Mouse (Mus musculus): ENCODE measurements around the gene Ttyh3.
"Not testable (repeated sequence)": the region's sequence is repeated elsewhere in the genome, so short reads cannot be mapped to it uniquely, and the experiment has no call there.

Ttyh3 gene

DNA sequence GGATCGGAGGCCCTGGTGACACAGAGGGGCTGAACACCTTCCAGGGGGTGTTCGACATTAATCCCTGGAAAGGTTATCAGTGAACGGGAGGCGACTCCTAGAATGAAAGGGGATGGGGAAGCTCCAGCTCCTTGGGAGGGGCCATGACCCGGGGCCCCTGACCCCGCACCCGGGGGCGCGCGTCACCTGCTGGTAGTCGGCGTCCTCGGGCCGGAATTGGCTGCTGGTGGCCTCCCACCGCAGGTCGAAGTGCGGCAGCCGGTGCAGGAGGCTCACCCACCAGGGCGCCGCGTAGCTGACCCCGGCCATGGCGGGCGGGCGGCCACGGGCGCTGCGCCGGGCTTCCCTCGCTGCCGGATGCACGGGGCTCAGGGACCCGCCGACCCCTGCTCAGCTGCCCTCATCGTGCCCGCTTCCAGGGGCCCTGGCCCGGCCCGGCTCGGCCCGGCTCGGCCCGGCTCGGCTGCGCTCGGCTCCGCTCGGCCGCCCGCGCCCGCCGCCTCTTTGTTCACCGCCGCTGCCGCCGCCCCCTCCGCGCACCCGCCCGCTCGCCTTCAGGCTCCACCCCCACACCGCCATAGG is at the start of gene Ttyh3:
TSS of gene Ttyh3 (minus strand) at position 513 of the 582 bp plus-strand sequence.
- DNase-seq (ENCODE audit: low read depth) = no peak

DNA sequence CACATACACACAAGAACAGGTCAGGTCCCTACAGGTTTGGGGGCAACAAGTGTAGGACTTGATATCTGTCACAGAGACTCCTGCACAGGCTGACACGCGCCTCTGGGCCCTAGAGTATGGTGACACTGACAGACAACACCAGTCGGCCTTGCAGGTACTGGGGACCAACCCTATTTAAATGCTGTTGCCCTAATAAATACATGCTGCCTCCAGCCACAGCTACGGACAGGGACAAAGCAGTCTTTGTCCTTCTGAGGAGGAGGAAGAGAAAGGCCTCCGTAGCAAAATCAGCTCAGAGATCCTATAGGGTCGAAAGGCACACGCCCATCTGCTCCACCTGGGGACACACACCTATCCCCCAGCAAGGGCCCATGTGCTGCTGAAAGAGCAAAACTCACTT is 47.2 kb upstream of the Ttyh3 start:
- DNase-seq (ENCODE audit: low read depth) = no peak

- DNase-seq (ENCODE audit: low read depth) = no peak
These were observed 39.6 kb upstream of the Ttyh3 start for GRCm38 (mm10) chr5:140688434-140688833.

- DNase-seq (ENCODE audit: low read depth) = peak; percentile 62
These were observed 35.7 kb upstream of the Ttyh3 start for GRCm38 (mm10) chr5:140684343-140685148.

DNA sequence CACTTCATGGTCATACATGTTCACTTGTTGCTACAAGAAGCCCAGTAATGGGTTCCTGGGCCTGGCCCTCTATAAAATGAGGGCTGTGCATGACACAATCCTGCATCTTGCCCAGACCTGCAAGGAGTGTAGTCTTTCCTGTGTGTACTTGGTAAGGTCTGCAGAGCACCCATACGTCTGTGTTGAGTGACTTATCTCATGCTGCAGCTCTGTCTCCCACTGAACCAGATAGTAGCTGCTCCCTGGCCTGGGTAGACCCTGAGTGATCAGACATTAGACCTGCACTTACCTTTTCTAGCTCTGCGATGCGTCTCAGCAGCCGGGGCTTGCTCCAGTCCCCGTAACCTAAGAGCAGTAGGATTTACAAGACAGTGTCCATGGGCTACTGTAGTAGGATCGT is 33.3 kb upstream of the Ttyh3 start:
- DNase-seq (ENCODE audit: low read depth) = no peak

DNA sequence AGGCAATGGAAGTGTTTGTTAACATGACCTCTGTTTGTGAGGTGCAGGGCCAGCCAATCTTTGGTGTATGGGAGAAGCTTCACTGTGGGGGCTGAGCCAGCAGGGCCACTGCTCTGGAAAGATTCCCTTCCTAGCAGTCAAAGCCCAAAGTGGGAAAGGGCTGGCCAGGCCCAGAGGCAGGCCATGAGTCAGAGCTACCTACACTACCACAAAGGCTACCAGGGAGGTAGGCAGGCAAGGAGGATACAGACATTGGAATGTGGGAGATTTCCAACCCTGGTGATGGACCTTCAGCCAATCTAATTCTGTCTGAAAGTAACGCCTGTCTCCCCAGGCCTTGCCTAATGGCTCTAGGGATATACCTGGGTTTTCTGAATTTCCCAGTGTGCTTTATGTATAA is 32.1 kb upstream of the Ttyh3 start:
- no peak for DNase-seq (ENCODE audit: low read depth)

GRCm38 (mm10) chr5:140680051-140680450 is 31.2 kb upstream of the Ttyh3 start:
- no peak for DNase-seq (ENCODE audit: low read depth)

GRCm38 (mm10) chr5:140677137-140677536 is 28.3 kb upstream of the Ttyh3 start:
- no peak for DNase-seq (ENCODE audit: low read depth)

DNA sequence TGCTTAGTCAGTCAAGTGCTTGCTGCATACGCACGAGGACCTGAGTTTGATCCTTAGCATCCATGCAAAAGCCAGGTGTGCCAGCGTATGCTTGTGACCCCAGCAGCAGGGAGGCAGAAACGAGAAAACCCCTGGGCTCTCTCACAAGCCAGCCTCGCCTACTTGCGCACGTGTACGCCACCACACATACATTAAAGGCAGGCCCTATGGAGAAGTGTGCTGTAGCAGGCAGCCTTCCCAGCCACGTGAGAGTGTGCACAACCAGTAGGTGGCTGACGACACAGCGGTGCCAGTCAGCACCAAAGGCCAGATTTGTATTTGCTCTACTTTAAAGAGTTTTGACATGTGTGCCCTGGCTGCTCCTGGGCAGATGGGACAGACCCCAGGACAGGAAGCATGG is 26.8 kb upstream of the Ttyh3 start:
- no peak for DNase-seq (ENCODE audit: low read depth)

- no peak for DNase-seq (ENCODE audit: low read depth)
These were observed 26.2 kb upstream of the Ttyh3 start for GRCm38 (mm10) chr5:140675079-140675478.

DNA sequence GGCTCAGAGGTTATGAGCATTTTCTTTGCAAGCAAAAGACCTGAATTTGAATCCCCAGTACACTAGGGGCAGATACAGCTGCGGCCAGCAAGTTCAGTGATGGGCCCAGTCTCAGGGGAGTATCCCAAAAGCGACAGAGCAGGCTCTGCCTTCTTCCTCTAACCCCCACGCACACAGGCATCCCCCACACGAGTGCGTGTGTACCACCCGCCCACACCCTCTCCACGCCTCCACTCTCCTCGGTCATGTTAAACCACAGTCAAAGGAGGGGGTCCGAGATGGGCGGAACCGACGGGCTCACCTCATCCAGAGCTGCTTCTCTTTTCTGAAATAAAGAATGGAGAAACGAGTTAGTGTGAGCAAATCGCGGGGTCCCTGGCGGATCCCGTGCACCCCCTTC is 25.2 kb upstream of the Ttyh3 start:
- no peak for DNase-seq (ENCODE audit: low read depth)

- DNase-seq (ENCODE audit: low read depth) = not testable (repeated sequence)
These were observed 23.8 kb upstream of the Ttyh3 start for GRCm38 (mm10) chr5:140672603-140673002.

GRCm38 (mm10) chr5:140672115-140672514 is 23.3 kb upstream of the Ttyh3 start:
- no peak for DNase-seq (ENCODE audit: low read depth)

GRCm38 (mm10) chr5:140663621-140664180 is 14.9 kb upstream of the Ttyh3 start:
- DNase-seq (ENCODE audit: low read depth) = peak; percentile 79

- peak; percentile 40 for DNase-seq (ENCODE audit: low read depth)
These were observed 14.1 kb upstream of the Ttyh3 start for GRCm38 (mm10) chr5:140662741-140663592.

GRCm38 (mm10) chr5:140661875-140662643 is 13.2 kb upstream of the Ttyh3 start:
- no peak for DNase-seq (ENCODE audit: low read depth)

DNA sequence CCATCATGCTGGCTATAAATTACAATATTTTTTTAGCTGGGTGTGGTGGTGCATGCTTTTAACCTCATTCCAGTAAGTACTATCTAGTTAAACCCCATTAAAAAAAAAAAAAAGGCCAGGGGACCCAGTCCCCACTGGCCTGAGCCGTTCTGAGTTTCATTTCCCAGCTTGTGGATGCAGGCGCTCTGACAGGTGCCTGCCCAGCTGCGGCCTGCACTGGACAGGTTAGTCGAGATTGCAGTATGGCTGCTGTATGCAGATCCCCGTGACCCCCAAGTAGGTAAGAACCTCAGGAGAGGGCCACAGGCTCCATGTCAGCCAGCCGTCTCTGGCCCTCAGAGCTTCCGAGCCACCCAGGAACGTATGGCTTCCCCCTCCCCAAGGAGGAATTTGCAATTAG is 12.6 kb upstream of the Ttyh3 start:
- no peak for DNase-seq (ENCODE audit: low read depth)

DNA sequence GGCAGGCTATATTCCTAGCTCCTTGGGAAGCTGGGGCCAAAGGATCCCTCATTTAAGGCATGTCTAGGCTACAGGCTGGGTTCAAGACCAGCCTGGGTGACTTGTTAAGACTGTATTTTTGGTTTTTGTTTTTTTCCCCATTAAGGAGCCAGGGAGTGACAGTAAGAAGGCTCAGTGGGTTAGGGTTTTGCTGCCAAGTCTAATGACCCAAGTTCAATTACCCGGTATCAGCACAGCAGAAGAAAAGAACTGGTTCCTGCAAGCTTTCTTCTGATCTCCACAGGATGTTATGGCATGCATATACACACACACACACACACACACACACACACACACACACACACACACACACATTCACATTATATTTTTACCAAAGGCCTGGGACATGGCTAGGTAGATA is 11.6 kb upstream of the Ttyh3 start:
- no peak for DNase-seq (ENCODE audit: low read depth)

DNA sequence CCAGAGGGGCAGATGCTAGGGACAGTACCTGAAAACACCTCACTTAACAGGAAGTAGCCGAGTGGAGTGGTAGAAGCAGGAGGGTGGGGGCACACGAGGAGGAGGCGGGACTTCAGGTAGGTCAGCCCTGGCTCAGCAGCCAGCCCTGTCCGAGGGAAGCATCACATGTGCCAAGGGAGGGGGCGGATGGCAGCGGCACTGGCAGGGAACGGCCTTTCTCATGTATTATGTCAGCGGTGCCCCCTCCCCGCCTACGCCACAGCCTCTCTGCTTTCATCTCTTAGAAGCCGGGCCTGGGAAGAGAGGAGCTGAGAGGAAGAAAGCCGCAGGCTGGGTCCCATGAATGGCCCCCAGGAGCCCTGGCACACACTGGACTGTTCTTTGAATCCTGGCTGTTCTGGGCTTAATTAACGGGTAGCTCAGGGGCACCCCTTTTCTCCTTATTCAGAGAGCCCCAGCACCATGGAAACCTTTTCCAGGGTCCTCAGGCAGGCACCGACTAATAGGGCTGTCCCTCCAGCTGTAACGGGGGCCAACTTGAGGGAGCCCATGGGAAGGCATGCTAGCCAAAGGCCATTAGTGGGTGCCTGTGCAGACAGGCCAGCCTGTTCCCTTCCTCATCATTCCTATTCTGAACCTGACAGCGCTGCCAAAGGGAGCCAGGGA is 10.9 kb upstream of the Ttyh3 start:
- DNase-seq (ENCODE audit: low read depth) = peak; percentile 59

DNA sequence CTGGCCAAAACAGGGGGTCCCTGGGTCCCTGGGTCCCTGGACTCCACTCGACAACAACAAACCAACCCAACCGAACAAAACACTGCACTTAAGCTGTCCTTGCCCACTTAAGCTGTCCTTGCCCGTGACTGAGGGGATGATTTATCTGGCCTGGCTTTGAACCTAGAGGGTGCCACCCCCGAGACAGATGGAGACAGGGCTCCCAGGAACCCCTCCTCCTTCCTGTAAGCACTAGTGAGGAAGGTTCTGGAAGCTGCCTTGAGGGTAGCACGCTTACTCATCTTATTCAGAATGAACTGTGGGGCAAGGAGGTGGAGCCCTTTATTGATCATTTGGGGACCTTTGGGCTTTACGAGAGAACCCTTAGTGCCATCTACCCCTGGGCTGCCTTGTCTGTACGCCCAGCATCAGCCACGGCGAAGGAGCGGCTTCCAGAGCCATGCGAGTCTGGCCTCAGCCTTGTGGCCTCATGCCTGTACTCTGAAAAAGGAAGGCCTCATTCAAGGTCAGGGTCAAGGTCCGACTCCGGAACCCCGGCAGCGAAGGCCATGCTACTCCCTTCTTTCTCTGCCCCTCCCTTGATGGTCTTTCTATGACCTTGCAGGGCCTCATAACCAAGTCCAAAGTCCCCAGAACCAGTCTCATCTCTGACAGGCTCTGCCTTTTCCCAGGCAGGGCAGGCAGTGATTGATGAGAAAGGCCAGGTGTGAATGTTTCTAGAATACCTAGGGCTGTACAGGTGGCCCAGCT is 5.4 kb upstream of the Ttyh3 start:
- no peak for DNase-seq (ENCODE audit: low read depth)
